Comparison of ENCODE assay signal across 26 mouse cellular contexts in the genomic region with DNA sequence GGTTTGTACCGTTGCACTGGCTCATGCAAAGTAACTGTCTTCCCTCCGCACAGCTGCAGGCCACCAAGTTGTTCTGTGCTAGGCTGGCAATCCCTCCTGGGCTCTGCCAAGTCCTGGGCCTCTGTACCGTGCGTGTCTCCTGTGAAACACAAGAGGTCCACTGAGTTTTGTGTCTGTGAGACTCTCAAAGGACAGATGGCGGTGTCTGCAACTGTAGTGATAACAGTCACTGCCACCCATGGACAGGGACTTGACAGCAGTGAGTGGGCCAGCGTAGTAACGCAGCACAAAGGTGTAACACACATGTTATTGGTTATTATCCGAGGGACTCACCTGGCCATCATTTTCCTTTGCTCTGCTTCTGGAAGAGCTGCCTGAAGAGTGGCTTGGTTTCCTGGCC. TPM values are rescaled to one million over a fixed set of nuclear protein-coding genes. Genes with fewer than 3 reads are reported as not detected.
DNase-seq lines count a peak whose midpoint lies in the region; ATAC-seq and TF ChIP-seq lines count a peak whose summit lies in the region.
"Had no signal": no experiment of that assay in that cellular context is flagged by ENCODE, and none has a peak within 500 bp of the region (broad histone marks: within the 10 kb centered on the region; RNA-seq: fewer than 3 reads in every experiment).

No protein-coding gene starts in this region.

- no peaks in the 10 kb centered on the region for H3K27me3 ChIP-seq in heart, embryonic 12.5 days (replicated peaks)
- no peaks in the 10 kb centered on the region for H3K27me3 ChIP-seq in liver, embryonic 14.5 days (ENCODE audit: control insufficient read depth, insufficient read depth, low read length)
- no peaks in the 10 kb centered on the region for H3K27me3 ChIP-seq in liver, embryonic 11.5 days (replicated peaks; ENCODE audit: control insufficient read depth, insufficient read depth, low read length)
- no peaks in the 10 kb centered on the region for H3K27me3 ChIP-seq in lung, postnatal 0 days (replicated peaks; ENCODE audit: insufficient read depth, low read length)
- H3K27me3 ChIP-seq: forebrain, embryonic 12.5 days; forebrain, embryonic 15.5 days; heart, embryonic 15.5 days had no signal

- no peak for TF ChIP-seq CTCF in liver, embryonic 14.5 days (IDR thresholded peaks at IDR 0.05; ENCODE audit: low read depth)
- TF ChIP-seq CTCF in lung, postnatal 0 days (IDR thresholded peaks at IDR 0.05), result no peak

- H3K36me3 ChIP-seq in heart, embryonic 12.5 days, result peaks cover 25% of the 10 kb centered on the region
- no peaks in the 10 kb centered on the region for H3K36me3 ChIP-seq in liver, embryonic 14.5 days (replicated peaks; ENCODE audit: control insufficient read depth, insufficient read depth, low read depth)
- peaks cover 3% of the 10 kb centered on the region for H3K36me3 ChIP-seq in liver, embryonic 11.5 days (ENCODE audit: control insufficient read depth, insufficient read depth, low read length)
- no peaks in the 10 kb centered on the region; the same call in 1 of the 2 replicates for H3K36me3 ChIP-seq in lung, postnatal 0 days (ENCODE audit: insufficient read depth, low read length)

- no peak for TF ChIP-seq EP300 in liver, embryonic 14.5 days (IDR thresholded peaks at IDR 0.05; ENCODE audit: low read depth)
- TF ChIP-seq EP300 in lung, postnatal 0 days (IDR thresholded peaks at IDR 0.05), result no peak

- no peak for ATAC-seq in heart, embryonic 12.5 days (ENCODE audit: insufficient number of reproducible peaks, low FRiP score)
- ATAC-seq in liver, embryonic 14.5 days (ENCODE audit: insufficient read depth), result no peak
- ATAC-seq in liver, embryonic 11.5 days (replicated peaks; ENCODE audit: low FRiP score), result no peak
- no peak for ATAC-seq in lung, postnatal 0 days
- ATAC-seq: CD4-positive, CD25-positive, alpha-beta regulatory T cell, adult 4 months; forebrain, embryonic 15.5 days; hindbrain, postnatal 0 days; inflammation-experienced regulatory T-cells, adult 6 months; intestine, embryonic 16.5 days had no signal

- no peaks in the 10 kb centered on the region for H3K9me3 ChIP-seq in heart, embryonic 12.5 days (replicated peaks)
- no peaks in the 10 kb centered on the region for H3K9me3 ChIP-seq in liver, embryonic 14.5 days (ENCODE audit: control insufficient read depth, low read length)
- H3K9me3 ChIP-seq in liver, embryonic 11.5 days (ENCODE audit: control insufficient read depth, low read length), result no peaks in the 10 kb centered on the region
- no peaks in the 10 kb centered on the region for H3K9me3 ChIP-seq in lung, postnatal 0 days (ENCODE audit: low read length)
- H3K9me3 ChIP-seq: forebrain, embryonic 12.5 days; forebrain, embryonic 15.5 days; heart, embryonic 15.5 days had no signal

- WGBS in heart, embryonic 12.5 days, result 83% methylated on average over 8 of the region's 8 CpGs
- WGBS in liver, embryonic 14.5 days (ENCODE audit: insufficient replicate concordance), result 55% methylated on average over 8 of the region's 8 CpGs
- WGBS in liver, embryonic 11.5 days, result 77% methylated on average over 8 of the region's 8 CpGs
- 91% methylated on average over 8 of the region's 8 CpGs for WGBS in lung, postnatal 0 days

- H3K4me1 ChIP-seq in heart, embryonic 12.5 days (replicated peaks), result peaks cover 26% of the 10 kb centered on the region
- peaks cover 21 to 31% of the 10 kb centered on the region in 2 experiments for H3K4me1 ChIP-seq in liver, embryonic 14.5 days (replicated peaks; ENCODE audit: control insufficient read depth in 2 of 2, insufficient read depth in 2 of 2, low read length in 1 of 2)
- peaks cover 19% of the 10 kb centered on the region for H3K4me1 ChIP-seq in liver, embryonic 11.5 days (replicated peaks; ENCODE audit: control insufficient read depth, insufficient read depth, low read length)
- H3K4me1 ChIP-seq in lung, postnatal 0 days (ENCODE audit: insufficient read depth, low read depth, low read length), result no peaks in the 10 kb centered on the region
- H3K4me1 ChIP-seq: forebrain, embryonic 12.5 days; forebrain, embryonic 15.5 days had no signal

- H3K27ac ChIP-seq in heart, embryonic 12.5 days (ENCODE audit: poor library complexity, severe bottlenecking), result no peak overlapping the region
- no peak overlapping the region for H3K27ac ChIP-seq in liver, embryonic 14.5 days
- H3K27ac ChIP-seq in liver, embryonic 11.5 days (ENCODE audit: low read depth, low read length), result no peak overlapping the region
- H3K27ac ChIP-seq in lung, postnatal 0 days (ENCODE audit: low read length), result no peak overlapping the region
- H3K27ac ChIP-seq: forebrain, embryonic 12.5 days; forebrain, embryonic 15.5 days; heart, adult 2 months; heart, embryonic 15.5 days; hindbrain, embryonic 14.5 days; hindbrain, postnatal 0 days had no signal

- H3K9ac ChIP-seq in heart, embryonic 12.5 days, result no peak overlapping the region
- H3K9ac ChIP-seq in liver, embryonic 14.5 days (replicated peaks), result no peak overlapping the region
- H3K9ac ChIP-seq in liver, embryonic 11.5 days (ENCODE audit: low read depth, low read length), result no peak overlapping the region
- H3K9ac ChIP-seq in lung, postnatal 0 days (replicated peaks; ENCODE audit: low read depth), result no peak overlapping the region
- H3K9ac ChIP-seq: forebrain, embryonic 12.5 days; forebrain, embryonic 15.5 days; heart, embryonic 15.5 days; hindbrain, embryonic 14.5 days had no signal

- H3K4me3 ChIP-seq in heart, embryonic 12.5 days, result no peak overlapping the region
- H3K4me3 ChIP-seq in liver, embryonic 14.5 days (ENCODE audit: insufficient read depth in 1 of 2, low read depth in 2 of 2, low read length in 2 of 2), result no peak overlapping the region
- no peak overlapping the region for H3K4me3 ChIP-seq in liver, embryonic 11.5 days (ENCODE audit: low read depth, low read length)
- H3K4me3 ChIP-seq in lung, postnatal 0 days (ENCODE audit: low read depth, low read length), result no peak overlapping the region
- H3K4me3 ChIP-seq: forebrain, embryonic 12.5 days; forebrain, embryonic 15.5 days; heart, adult 2 months; heart, embryonic 15.5 days had no signal

- DNase-seq in heart, adult 11 months, result peak; percentile 81
- DNase-seq in liver, embryonic 14.5 days (ENCODE audit: low read depth in 3 of 3, low spot score in 3 of 3), result peak in 2 of 3 experiments; percentile 68 to 76
- no peak for DNase-seq in liver, embryonic 11.5 days (ENCODE audit: low spot score)
- peak; percentile 63 for DNase-seq in c-Kit-negative CD71-positive TER-119-positive erythroid progenitor cells, embryonic 14.5 days (ENCODE audit: low read depth, low spot score)
- peak; percentile 51 for DNase-seq in c-Kit-positive CD71-positive TER-119-negative erythroid progenitor cells, embryonic 14.5 days (ENCODE audit: low read depth)
- no peak for DNase-seq in lung, postnatal 0 days (ENCODE audit: low spot score)
- DNase-seq: adrenal gland, adult 2 months; adrenal gland, postnatal 14 days; cerebellum, adult 11 months; cerebellum, adult 2 months; cerebellum, adult 9-11 months; cerebellum, postnatal 25 days; gastrocnemius, postnatal 25 days; heart, adult 2 months; heart, postnatal 14 days; heart, postnatal 4 days had no signal

- H3K4me2 ChIP-seq in heart, embryonic 12.5 days, result no peak overlapping the region
- no peak overlapping the region for H3K4me2 ChIP-seq in liver, embryonic 14.5 days (ENCODE audit: low read depth)
- no peak overlapping the region for H3K4me2 ChIP-seq in liver, embryonic 11.5 days
- no peak overlapping the region for H3K4me2 ChIP-seq in lung, postnatal 0 days (replicated peaks; ENCODE audit: low read depth, low read length)
- H3K4me2 ChIP-seq: forebrain, embryonic 12.5 days; forebrain, embryonic 15.5 days; heart, embryonic 11.5 days; heart, embryonic 15.5 days; hindbrain, embryonic 14.5 days had no signal

RNA-seq across cellular contexts. Expression of a gene that starts 35.4 kb away (rescaled TPM):
- 46.1 and 46.7 TPM in 2 replicates for polyA plus RNA-seq in heart, embryonic 12.5 days (2016; fragmentation: Nextera tagmentation; extraction: Ambion mirVana)
- polyA plus RNA-seq in liver, embryonic 14.5 days (2012; rRNA removed), result 7.1 and 9.4 TPM in 2 replicates
- 7.9 and 9.4 TPM in 2 replicates for polyA plus RNA-seq in liver, embryonic 14.5 days (2014; fragmentation: Nextera tagmentation; extraction: Ambion mirVana)
- 22.8 and 23.7 TPM in 2 replicates for polyA plus RNA-seq in liver, embryonic 11.5 days (2014; fragmentation: Nextera tagmentation; extraction: Ambion mirVana)
- 13.6 and 14.0 TPM in 2 replicates for polyA plus RNA-seq in lung, postnatal 0 days (2015; fragmentation: Nextera tagmentation; extraction: Ambion mirVana)

Comparison
In these comparisons a context has a peak if more than half of its experiments do, and no peak if none do; other contexts are left out.
1. DNase-seq: peak in heart, adult 11 months (single experiment), liver, embryonic 14.5 days (2 of 3), c-Kit-negative CD71-positive TER-119-positive erythroid progenitor cells, embryonic 14.5 days (single experiment) and c-Kit-positive CD71-positive TER-119-negative erythroid progenitor cells, embryonic 14.5 days (single experiment); none in liver, embryonic 11.5 days (single experiment) and lung, postnatal 0 days (single experiment).